Mouse (Mus musculus) 416B (cell line): ENCODE data around the gene Sap30l.
A peak's percentile ranks its signal among the peaks of the same experiment; 100 is the strongest.
"Not testable (repeated sequence)": the region's sequence is repeated elsewhere in the genome, so short reads cannot be mapped to it uniquely, and the experiment has no call there.

Experiments used
- DNase-seq: peaks from one replicate; pipeline ENCODE4 v3.0.0; 2011; ENCODE audit warnings: low read depth

Sap30l gene

GRCm38 (mm10) chr11:57800266-57800951, 1.0 kb upstream of the Sap30l start:
- no peak for DNase-seq

- peak; percentile 37 for DNase-seq
These were observed 501 bp downstream of the Sap30l start for GRCm38 (mm10) chr11:57801766-57802510.

GRCm38 (mm10) chr11:57802511-57802870, 1.1 kb downstream of the Sap30l start:
- DNase-seq, result peak; percentile 37

GRCm38 (mm10) chr11:57805047-57805446, 3.6 kb downstream of the Sap30l start:
- peak; percentile 71 for DNase-seq

GRCm38 (mm10) chr11:57809017-57809731, 7.7 kb downstream of the Sap30l start:
- DNase-seq, result no peak

- DNase-seq, result no peak
These were observed 8.3 kb downstream of the Sap30l start for GRCm38 (mm10) chr11:57809732-57810098.

- no peak for DNase-seq
These were observed 9.6 kb downstream of the Sap30l start for GRCm38 (mm10) chr11:57811006-57811405.

- peak; percentile 40 for DNase-seq
These were observed 10.8 kb downstream of the Sap30l start for GRCm38 (mm10) chr11:57812212-57812611.

GRCm38 (mm10) chr11:57813641-57814040, 12.2 kb downstream of the Sap30l start:
- DNase-seq, result no peak

GRCm38 (mm10) chr11:57818189-57818588, 16.8 kb downstream of the Sap30l start:
- DNase-seq, result no peak

GRCm38 (mm10) chr11:57819999-57820581, 18.7 kb downstream of the Sap30l start:
- peak; percentile 73 for DNase-seq

GRCm38 (mm10) chr11:57823159-57823558, 21.7 kb downstream of the Sap30l start:
- not testable (repeated sequence) for DNase-seq

- DNase-seq, result no peak
These were observed 22.3 kb downstream of the Sap30l start for GRCm38 (mm10) chr11:57823714-57824113.

- peak; percentile 19 for DNase-seq
These were observed 23.8 kb downstream of the Sap30l start for GRCm38 (mm10) chr11:57825234-57825633.

- no peak for DNase-seq
These were observed 25.8 kb downstream of the Sap30l start for GRCm38 (mm10) chr11:57827048-57827914.

- DNase-seq, result no peak
These were observed 26.6 kb downstream of the Sap30l start for GRCm38 (mm10) chr11:57827915-57828545.

GRCm38 (mm10) chr11:57828955-57829870, 27.8 kb downstream of the Sap30l start:
- DNase-seq, result no peak

- no peak for DNase-seq
These were observed 28.7 kb downstream of the Sap30l start for GRCm38 (mm10) chr11:57829871-57830775.

GRCm38 (mm10) chr11:57831281-57831781, 29.9 kb downstream of the Sap30l start:
- no peak for DNase-seq
